Mouse (Mus musculus): ENCODE data around the gene Fig4. TPM values are rescaled to one million over a fixed set of nuclear protein-coding genes. Genes with fewer than 3 reads are reported as not detected.

Fig4 gene
- polyA plus RNA-seq, 1 experiment, result not detected

DNA sequence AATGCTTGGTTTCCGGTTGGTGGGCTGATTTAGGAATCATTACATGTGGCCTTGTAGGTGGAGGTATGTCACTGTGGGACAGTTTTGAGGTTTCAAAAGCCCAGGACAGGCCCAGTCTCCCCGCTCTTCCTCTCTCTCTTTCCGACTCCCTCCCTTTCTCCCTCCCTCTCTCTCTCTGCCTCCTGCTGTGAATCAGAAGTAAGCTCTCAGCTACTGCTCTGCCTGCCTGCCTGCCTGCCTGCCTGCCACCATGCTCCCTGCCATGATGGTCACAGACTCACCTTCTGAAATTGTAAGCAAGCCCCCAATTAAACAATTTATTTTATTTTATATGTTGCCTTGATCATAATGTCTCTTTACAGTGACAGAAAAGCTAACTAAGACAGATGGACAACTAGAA lies 67.5 kb downstream of the Fig4 start:
- WGBS, result 87% methylated on average over 3 of the region's 3 CpGs
- Histone ChIP-seq H3K27ac (ENCODE audit: insufficient read depth, low read depth, low read length) (no peak overlapping the region), H3K4me1 (ENCODE audit: control insufficient read depth, insufficient read depth, low read length) (no peaks in the 10 kb centered on the region), H3K4me3 (ENCODE audit: insufficient read depth, low read depth, low read length) (no peak overlapping the region)
- TF ChIP-seq CTCF (IDR thresholded peaks at IDR 0.05; ENCODE audit: insufficient read depth, low read depth, low read length) (no peak), POLR2A (IDR thresholded peaks at IDR 0.05; ENCODE audit: insufficient read depth, low read depth, low read length) (no peak)

DNA sequence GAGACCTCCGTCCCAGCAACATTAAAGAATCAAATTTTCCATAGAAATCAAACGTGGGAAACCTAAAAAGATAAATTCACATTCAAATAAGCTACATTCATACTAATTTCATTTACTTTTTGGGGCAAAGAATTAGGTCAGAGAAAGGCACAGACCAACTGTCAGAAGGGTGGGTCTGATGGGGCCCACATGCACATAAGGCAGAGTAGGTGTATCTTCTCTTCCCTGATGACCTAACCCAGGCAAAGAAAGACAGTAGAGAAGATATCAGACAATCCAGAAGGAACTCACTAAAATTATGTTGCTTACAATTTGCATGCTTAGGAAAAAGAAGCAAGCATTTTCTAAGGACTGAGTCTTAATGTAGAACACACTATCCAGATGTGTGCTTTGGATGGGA lies 67.9 kb downstream of the Fig4 start:
- TF ChIP-seq CTCF (IDR thresholded peaks at IDR 0.05; ENCODE audit: insufficient read depth, low read depth, low read length) (no peak), POLR2A (IDR thresholded peaks at IDR 0.05; ENCODE audit: insufficient read depth, low read depth, low read length) (no peak)
- H3K4me3 ChIP-seq (ENCODE audit: insufficient read depth, low read depth, low read length), result no peak overlapping the region
- 89% methylated on average over 2 of the region's 2 CpGs for WGBS
- H3K27ac ChIP-seq (ENCODE audit: insufficient read depth, low read depth, low read length), result no peak overlapping the region
- H3K4me1 ChIP-seq (ENCODE audit: control insufficient read depth, insufficient read depth, low read length), result no peaks in the 10 kb centered on the region

DNA sequence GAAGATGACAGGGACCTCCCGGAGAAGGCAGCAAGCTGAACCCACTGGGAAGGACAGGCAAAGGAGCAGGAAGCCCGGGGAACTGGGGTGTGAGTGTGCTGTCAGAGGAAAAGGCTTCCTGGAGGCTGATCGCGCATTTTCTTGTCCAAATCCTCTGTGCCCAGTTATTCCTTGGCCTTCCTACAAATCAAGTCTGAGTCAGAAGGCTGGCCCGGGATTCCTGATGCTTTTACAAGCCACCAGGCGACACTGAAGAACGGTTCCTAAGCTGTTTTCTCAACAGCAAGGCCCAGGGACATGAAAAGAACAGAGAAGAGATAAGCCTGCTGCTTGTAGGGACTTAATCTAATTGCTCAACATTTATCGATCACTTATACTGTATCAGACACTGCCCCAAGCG lies 68.5 kb downstream of the Fig4 start:
- Histone ChIP-seq H3K27ac (ENCODE audit: insufficient read depth, low read depth, low read length) (no peak overlapping the region), H3K4me1 (ENCODE audit: control insufficient read depth, insufficient read depth, low read length) (no peaks in the 10 kb centered on the region), H3K4me3 (ENCODE audit: insufficient read depth, low read depth, low read length) (no peak overlapping the region)
- WGBS, result 64% methylated on average over 9 of the region's 9 CpGs
- TF ChIP-seq POLR2A (IDR thresholded peaks at IDR 0.05; ENCODE audit: insufficient read depth, low read depth, low read length) (no peak), CTCF (IDR thresholded peaks at IDR 0.05; ENCODE audit: insufficient read depth, low read depth, low read length) (no peak)

DNA sequence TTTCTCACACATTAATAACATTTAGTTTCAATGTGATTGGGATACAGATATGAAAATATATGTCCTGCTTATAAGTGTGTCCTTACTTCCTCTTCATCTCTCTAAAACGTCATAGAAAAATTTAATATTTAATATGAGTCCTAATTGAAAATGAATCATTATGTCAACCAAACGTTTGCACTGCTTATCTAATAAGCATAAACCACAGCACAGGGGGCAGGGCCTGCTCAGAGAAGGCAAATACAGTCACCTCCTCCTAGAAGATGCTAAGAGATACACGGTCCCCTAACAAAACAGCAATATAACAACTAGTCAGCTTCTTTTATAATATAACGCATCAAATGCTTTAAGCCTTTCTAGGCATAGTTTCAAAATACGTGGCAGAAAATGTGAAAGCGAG lies 69.9 kb downstream of the Fig4 start:
- WGBS, result 91% methylated on average over 6 of the region's 6 CpGs
- H3K4me3 ChIP-seq (ENCODE audit: insufficient read depth, low read depth, low read length), result no peak overlapping the region
- no peak overlapping the region for H3K27ac ChIP-seq (ENCODE audit: insufficient read depth, low read depth, low read length)
- H3K4me1 ChIP-seq (ENCODE audit: control insufficient read depth, insufficient read depth, low read length), result no peaks in the 10 kb centered on the region
- TF ChIP-seq CTCF (IDR thresholded peaks at IDR 0.05; ENCODE audit: insufficient read depth, low read depth, low read length) (no peak), POLR2A (IDR thresholded peaks at IDR 0.05; ENCODE audit: insufficient read depth, low read depth, low read length) (no peak)

DNA sequence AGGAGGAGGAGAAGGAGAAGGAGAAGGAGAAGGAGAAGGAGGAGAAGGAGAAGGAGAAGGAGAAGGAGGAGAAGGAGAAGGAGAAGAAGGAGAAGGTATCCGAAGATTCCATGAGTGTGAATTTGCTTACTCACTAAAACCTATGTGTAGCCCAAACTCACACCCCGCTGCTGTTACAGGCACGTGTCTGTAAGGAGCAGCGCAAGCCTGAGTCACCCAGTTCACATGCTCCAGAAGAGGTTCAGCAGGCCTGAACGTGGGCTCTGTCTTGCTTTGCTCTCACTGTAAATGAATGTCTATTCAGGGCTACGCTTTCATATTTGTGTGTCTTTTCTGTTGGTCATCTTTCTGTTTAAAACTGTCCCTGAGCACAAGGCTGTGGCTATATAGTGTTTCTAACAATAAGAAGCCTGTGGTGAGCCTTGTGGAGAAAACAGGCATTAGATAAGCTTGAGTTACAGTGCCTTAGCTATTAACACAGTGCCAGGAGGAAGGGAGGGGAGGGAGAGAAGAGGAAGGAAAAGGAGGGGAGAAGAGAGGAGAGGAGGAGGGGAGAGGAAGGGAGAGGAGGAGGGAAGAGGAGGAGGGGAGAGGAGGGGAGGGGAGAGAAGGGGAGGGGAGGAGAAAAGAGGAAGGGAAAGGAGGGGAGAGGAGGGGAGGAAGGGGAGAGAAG lies 71.8 kb downstream of the Fig4 start:
- WGBS, result 79% methylated on average over 6 of the region's 6 CpGs
- Histone ChIP-seq H3K27ac (ENCODE audit: insufficient read depth, low read depth, low read length) (no peak overlapping the region), H3K4me1 (ENCODE audit: control insufficient read depth, insufficient read depth, low read length) (no peaks in the 10 kb centered on the region), H3K4me3 (ENCODE audit: insufficient read depth, low read depth, low read length) (no peak overlapping the region)
- TF ChIP-seq CTCF (IDR thresholded peaks at IDR 0.05; ENCODE audit: insufficient read depth, low read depth, low read length) (no peak), POLR2A (IDR thresholded peaks at IDR 0.05; ENCODE audit: insufficient read depth, low read depth, low read length) (no peak)

DNA sequence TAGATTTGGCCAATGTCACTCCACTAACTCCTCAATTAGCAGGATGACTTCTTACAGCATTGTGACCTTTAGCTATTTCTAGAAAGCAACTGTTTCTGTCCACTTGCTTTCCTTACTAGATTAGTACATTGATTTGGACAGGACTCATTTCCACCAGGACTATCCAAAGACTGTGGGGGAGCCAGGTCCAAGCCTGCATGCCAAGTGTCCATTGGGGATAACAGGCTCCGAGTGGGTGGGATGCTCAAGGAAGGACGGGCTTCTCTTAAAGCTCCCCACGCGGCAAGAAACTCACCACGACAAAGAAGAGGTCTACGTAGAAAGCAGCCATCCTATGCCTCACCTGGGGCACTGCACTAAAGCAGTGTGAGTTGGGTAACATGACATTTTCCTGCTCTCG lies 75.4 kb downstream of the Fig4 start:
- no peak overlapping the region for H3K27ac ChIP-seq (ENCODE audit: insufficient read depth, low read depth, low read length)
- TF ChIP-seq POLR2A (IDR thresholded peaks at IDR 0.05; ENCODE audit: insufficient read depth, low read depth, low read length), result no peak
- no peak for TF ChIP-seq CTCF (IDR thresholded peaks at IDR 0.05; ENCODE audit: insufficient read depth, low read depth, low read length)
- 92% methylated on average over 7 of the region's 7 CpGs for WGBS

DNA sequence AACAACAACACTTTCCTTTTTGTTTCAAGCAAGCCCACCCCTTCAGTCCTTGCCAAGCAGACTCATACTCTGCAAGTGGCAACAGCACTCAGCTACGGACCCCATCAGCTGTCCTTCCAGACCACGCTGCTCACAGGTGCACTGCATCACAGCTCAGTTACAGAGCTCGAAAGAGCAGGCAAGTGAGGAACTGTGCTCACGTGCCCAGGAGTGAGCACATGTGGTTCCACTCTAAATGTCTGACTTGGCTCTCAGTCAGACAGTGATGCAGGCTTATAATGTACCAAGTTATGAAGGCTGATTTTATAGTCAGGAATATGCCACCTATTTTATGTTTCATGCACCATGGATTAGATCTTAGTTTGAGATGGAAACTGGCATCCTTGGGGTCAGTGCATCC lies 79.6 kb downstream of the Fig4 start:
- TF ChIP-seq CTCF (IDR thresholded peaks at IDR 0.05; ENCODE audit: insufficient read depth, low read depth, low read length) (no peak), POLR2A (IDR thresholded peaks at IDR 0.05; ENCODE audit: insufficient read depth, low read depth, low read length) (no peak)
- no peak overlapping the region for H3K4me3 ChIP-seq (ENCODE audit: insufficient read depth, low read depth, low read length)
- 85% methylated on average over 4 of the region's 4 CpGs for WGBS
- no peak overlapping the region for H3K27ac ChIP-seq (ENCODE audit: insufficient read depth, low read depth, low read length)
- H3K4me1 ChIP-seq (ENCODE audit: control insufficient read depth, insufficient read depth, low read length), result no peaks in the 10 kb centered on the region

More for the DNA sequence above, 75.4 kb downstream of the Fig4 start:
- Histone ChIP-seq H3K4me1 (ENCODE audit: control insufficient read depth, insufficient read depth, low read length) (no peaks in the 10 kb centered on the region), H3K4me3 (ENCODE audit: insufficient read depth, low read depth, low read length) (no peak overlapping the region)

DNA sequence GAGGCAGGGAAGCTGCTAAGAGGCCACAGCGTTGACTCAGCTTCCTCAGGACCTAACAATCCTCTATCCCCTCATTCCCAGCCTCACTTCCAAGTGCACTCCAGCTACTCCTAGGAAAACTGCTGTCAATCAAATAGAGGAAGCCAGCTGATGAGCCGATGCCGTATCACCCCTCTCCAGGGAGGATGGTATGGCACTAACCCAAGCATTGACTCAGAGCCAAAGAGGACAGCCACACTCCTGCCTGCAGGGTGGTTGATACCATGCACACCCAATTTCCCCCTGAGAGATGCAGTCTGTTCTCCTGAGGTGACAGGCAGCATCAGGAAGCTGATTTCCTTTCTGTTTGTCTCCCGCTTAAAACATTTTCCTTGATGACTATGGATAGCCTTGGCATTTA lies 81.9 kb downstream of the Fig4 start:
- Histone ChIP-seq H3K27ac (ENCODE audit: insufficient read depth, low read depth, low read length) (no peak overlapping the region), H3K4me1 (ENCODE audit: control insufficient read depth, insufficient read depth, low read length) (no peaks in the 10 kb centered on the region), H3K4me3 (ENCODE audit: insufficient read depth, low read depth, low read length) (no peak overlapping the region)
- TF ChIP-seq CTCF (IDR thresholded peaks at IDR 0.05; ENCODE audit: insufficient read depth, low read depth, low read length) (no peak), POLR2A (IDR thresholded peaks at IDR 0.05; ENCODE audit: insufficient read depth, low read depth, low read length) (no peak)
- WGBS, result 67% methylated on average over 4 of the region's 4 CpGs

DNA sequence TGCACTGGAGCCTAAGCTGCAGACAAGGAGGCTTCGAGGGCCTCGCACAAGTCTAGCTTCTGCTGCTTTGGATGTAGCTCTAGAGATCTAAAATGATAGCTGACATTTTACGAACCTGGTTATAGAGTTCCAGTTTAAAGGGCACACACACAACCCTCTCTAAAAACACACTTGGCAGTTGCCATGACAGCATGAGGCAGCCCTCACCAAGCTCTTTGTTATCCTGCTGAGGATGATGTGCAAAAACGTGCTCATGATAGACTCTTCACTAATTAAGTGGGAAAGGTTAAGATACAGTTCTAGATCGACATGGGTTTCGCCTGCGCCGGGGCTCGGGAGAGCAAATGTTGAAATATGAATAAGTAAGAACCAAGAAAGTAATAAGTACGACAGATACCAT lies 84.2 kb downstream of the Fig4 start:
- WGBS, result 82% methylated on average over 10 of the region's 10 CpGs

DNA sequence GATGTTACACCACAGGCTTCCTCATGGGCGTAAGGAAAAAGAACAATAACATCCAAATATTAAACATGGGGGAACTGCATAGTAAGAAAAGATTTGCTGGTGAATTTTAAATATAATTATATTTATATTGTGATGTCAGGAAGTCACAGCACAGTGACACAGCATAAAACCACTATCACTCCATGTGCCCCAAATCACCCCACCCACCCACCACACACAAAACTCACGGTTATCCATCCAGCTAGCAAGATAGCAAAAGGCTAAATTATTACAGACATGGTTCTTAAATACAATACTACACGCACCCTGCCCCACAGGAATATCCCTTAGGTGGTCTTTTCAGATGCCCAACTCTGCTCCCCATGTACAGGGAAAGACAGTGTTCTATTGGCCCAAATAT lies 89.0 kb downstream of the Fig4 start:
- Histone ChIP-seq H3K4me1 (ENCODE audit: control insufficient read depth, insufficient read depth, low read length) (no peaks in the 10 kb centered on the region), H3K4me3 (ENCODE audit: insufficient read depth, low read depth, low read length) (no peak overlapping the region), H3K27ac (ENCODE audit: insufficient read depth, low read depth, low read length) (no peak overlapping the region)
- WGBS, result 92% methylated on average over 3 of the region's 3 CpGs
- TF ChIP-seq POLR2A (IDR thresholded peaks at IDR 0.05; ENCODE audit: insufficient read depth, low read depth, low read length), result no peak
- no peak for TF ChIP-seq CTCF (IDR thresholded peaks at IDR 0.05; ENCODE audit: insufficient read depth, low read depth, low read length)

More for the DNA sequence above, 84.2 kb downstream of the Fig4 start:
- H3K4me1 ChIP-seq (ENCODE audit: control insufficient read depth, insufficient read depth, low read length), result no peaks in the 10 kb centered on the region
- no peak overlapping the region for H3K4me3 ChIP-seq (ENCODE audit: insufficient read depth, low read depth, low read length)
- no peak for TF ChIP-seq CTCF (IDR thresholded peaks at IDR 0.05; ENCODE audit: insufficient read depth, low read depth, low read length)
- no peak for TF ChIP-seq POLR2A (IDR thresholded peaks at IDR 0.05; ENCODE audit: insufficient read depth, low read depth, low read length)
- no peak overlapping the region for H3K27ac ChIP-seq (ENCODE audit: insufficient read depth, low read depth, low read length)

All from olfactory bulb, adult 2 months (tissue).